Mouse (Mus musculus): ENCODE data around the gene Il1rapl2. TPM values are rescaled to one million over a fixed set of nuclear protein-coding genes. Genes with fewer than 3 reads are reported as not detected.

Il1rapl2 gene
- not detected in 2 replicates for total RNA-seq (2014; rRNA removed)
- polyA plus RNA-seq (2012; rRNA removed): not detected in 2 replicates

DNA sequence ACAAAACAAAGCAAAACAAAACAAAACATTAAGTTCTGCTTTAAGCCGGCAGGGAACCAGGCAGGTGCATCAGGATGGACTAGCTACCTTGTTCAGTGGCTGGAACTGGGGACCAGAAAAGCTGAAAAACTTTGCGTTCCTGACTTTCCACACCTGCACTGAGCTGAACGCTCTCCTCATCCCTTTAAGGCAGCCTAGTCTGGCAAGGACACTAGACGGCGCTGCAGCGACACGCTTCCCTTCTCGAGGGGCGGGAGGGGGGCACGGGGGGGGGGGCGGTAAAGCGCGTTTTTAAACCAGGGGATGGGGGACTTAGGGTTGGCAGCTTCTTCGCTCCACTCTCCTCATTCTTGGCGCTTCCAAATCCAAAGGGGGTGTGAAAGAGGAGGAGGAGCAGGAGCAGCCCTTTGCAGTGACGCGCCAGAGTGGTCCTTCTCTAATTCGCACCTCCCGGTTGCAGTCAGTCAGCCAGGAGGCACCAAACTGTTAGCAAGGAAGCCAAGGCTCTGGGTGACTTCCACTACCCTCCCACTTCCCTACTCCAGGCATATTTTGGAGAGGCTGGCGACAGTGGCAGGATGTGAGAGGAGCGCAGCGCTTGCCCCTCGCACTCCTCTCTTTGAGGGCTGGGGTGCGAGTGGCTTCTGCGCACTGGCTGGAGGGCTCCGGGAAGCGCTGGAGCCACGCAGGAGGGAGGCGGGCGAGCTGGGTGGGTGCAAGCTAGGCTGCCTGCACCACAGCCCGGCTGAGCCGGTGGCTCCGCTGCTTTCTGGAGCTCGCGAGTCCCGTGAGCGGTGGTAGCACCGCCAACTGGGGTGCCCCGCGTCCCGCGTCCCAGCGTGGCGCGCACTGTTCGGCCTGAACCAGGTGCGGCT, at the start of gene Il1rapl2:
Gene Il1rapl2, plus strand, starts transcription at position 288 of the 875 bp plus-strand sequence.
- WGBS: 2% methylated on average over 37 of the region's 47 CpGs
- Histone ChIP-seq H3K79me2 (ENCODE audit: control insufficient read depth, insufficient read depth, low read length) (no peaks in the 10 kb centered on the region), H3K27me3 (ENCODE audit: control insufficient read depth, insufficient read depth, low read length) (no peaks in the 10 kb centered on the region), H3K27ac (replicated peaks; ENCODE audit: insufficient read depth, low read depth, low read length) (no peak within 1 kb of the TSS), H3K4me1 (ENCODE audit: control insufficient read depth, insufficient read depth, low read length) (no peaks in the 10 kb centered on the region), H3K4me3 (ENCODE audit: insufficient read depth, low read depth, low read length) (no peak within 1 kb of the TSS), H3K9ac (ENCODE audit: low read depth, low read length) (no peak within 1 kb of the TSS), H3K36me3 (ENCODE audit: control insufficient read depth, insufficient read depth, low read length) (no peaks in the 10 kb centered on the region)
- DNase-seq (ENCODE audit: extremely low read depth, low read depth, low spot score): no peak
- no peak for TF ChIP-seq POLR2A (IDR thresholded peaks at IDR 0.05; ENCODE audit: extremely low read depth, insufficient read depth, low read length)
- TF ChIP-seq CTCF (IDR thresholded peaks at IDR 0.05; ENCODE audit: low read depth, low read length): no peak

DNA sequence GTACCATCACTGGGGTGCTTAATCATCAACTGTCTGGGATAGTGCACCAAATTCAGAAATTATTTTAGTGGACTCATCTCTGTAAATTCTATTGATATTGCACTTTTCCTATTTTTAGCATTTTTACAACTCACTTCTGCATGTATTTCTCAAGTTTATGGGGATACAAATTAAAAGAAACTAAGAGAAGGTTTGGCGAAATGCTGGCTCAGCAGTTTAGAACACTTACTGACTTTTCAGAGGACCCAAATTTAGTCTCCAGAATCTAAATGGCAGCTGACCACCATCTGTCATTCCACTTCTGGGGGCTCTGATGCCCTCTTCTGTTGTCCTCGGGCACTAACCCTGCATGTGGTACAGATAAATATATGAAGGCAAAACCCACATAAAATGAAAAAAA, 22.1 kb upstream of the Il1rapl2 start:
- 63% methylated on average over 2 of the region's 2 CpGs for WGBS
- Histone ChIP-seq H3K36me3 (ENCODE audit: control insufficient read depth, insufficient read depth, low read length) (no peaks in the 10 kb centered on the region), H3K9ac (ENCODE audit: low read depth, low read length) (no peak overlapping the region), H3K4me3 (ENCODE audit: insufficient read depth, low read depth, low read length) (no peak overlapping the region), H3K79me2 (ENCODE audit: control insufficient read depth, insufficient read depth, low read length) (no peaks in the 10 kb centered on the region), H3K4me1 (ENCODE audit: control insufficient read depth, insufficient read depth, low read length) (no peaks in the 10 kb centered on the region), H3K27ac (replicated peaks; ENCODE audit: insufficient read depth, low read depth, low read length) (no peak overlapping the region), H3K27me3 (ENCODE audit: control insufficient read depth, insufficient read depth, low read length) (no peaks in the 10 kb centered on the region)
- DNase-seq (ENCODE audit: extremely low read depth, low read depth, low spot score): no peak
- no peak for TF ChIP-seq POLR2A (IDR thresholded peaks at IDR 0.05; ENCODE audit: extremely low read depth, insufficient read depth, low read length)
- TF ChIP-seq CTCF (IDR thresholded peaks at IDR 0.05; ENCODE audit: low read depth, low read length): no peak

DNA sequence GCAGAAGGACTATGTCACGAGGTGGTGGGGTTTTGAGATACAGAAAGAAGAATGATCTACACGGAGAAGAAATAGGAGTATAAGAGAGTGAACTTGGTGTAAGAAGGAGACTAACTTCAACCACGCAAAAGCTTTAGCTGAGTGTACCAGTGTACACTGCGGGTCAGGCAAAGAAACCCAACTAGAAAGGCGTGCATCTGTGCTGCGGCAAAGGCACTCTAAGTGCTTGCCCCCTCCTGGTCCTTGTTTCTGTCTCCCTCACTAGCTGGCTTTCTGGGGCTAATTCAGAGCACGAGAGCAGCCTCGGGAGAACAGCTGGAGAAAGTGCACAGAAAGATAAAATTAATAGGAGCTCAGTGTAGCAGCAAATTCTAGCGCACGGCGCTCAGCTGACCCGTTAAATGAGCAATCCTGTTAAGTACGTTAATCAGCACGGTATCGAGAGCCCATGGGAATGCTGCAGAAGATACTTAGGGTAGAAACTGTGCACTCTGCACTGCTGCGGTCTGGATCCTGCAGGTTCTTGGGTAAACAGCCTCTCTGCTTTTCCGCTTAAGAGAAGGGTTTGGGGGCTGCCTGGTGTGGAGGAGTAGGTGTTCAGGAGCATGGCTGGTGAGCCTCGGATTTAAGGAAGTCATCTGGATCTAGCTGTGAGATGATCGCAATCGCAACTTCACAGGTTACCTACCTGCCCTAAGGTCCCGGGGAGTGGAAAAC, 778 bp upstream of the Il1rapl2 start:
- H3K4me1 ChIP-seq (ENCODE audit: control insufficient read depth, insufficient read depth, low read length): no peaks in the 10 kb centered on the region
- no peak overlapping the region for H3K27ac ChIP-seq (replicated peaks; ENCODE audit: insufficient read depth, low read depth, low read length)
- H3K36me3 ChIP-seq (ENCODE audit: control insufficient read depth, insufficient read depth, low read length): no peaks in the 10 kb centered on the region
- no peaks in the 10 kb centered on the region for H3K27me3 ChIP-seq (ENCODE audit: control insufficient read depth, insufficient read depth, low read length)
- no peak for DNase-seq (ENCODE audit: extremely low read depth, low read depth, low spot score)
- TF ChIP-seq CTCF (IDR thresholded peaks at IDR 0.05; ENCODE audit: low read depth, low read length): no peak
- no peak for TF ChIP-seq POLR2A (IDR thresholded peaks at IDR 0.05; ENCODE audit: extremely low read depth, insufficient read depth, low read length)
- no peak overlapping the region for H3K4me3 ChIP-seq (ENCODE audit: insufficient read depth, low read depth, low read length)
- H3K79me2 ChIP-seq (ENCODE audit: control insufficient read depth, insufficient read depth, low read length): no peaks in the 10 kb centered on the region
- 7% methylated on average over 21 of the region's 21 CpGs for WGBS
- no peak overlapping the region for H3K9ac ChIP-seq (ENCODE audit: low read depth, low read length)

DNA sequence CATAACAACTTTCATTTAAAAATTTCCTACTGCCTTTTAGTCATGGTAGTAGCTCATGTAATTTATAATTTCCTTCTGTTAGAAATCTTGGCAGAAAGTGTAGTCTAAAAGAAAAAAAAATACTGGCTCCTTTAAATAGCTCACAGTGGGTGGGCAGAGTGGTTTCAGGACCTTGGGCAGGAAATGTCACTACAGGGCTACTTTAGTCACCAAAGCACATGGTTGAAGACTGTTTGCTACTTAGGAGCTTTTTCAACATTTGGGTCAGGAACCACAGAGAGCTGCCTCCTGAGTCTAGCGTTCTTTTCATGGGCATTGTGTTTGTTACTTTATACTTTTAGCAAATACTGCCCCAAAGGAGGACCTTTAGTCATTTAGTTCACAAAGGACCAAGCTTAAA, 12.2 kb downstream of the Il1rapl2 start:
- Histone ChIP-seq H3K79me2 (ENCODE audit: control insufficient read depth, insufficient read depth, low read length) (no peaks in the 10 kb centered on the region), H3K4me1 (ENCODE audit: control insufficient read depth, insufficient read depth, low read length) (no peaks in the 10 kb centered on the region), H3K36me3 (ENCODE audit: control insufficient read depth, insufficient read depth, low read length) (no peaks in the 10 kb centered on the region), H3K27ac (replicated peaks; ENCODE audit: insufficient read depth, low read depth, low read length) (no peak overlapping the region), H3K27me3 (ENCODE audit: control insufficient read depth, insufficient read depth, low read length) (no peaks in the 10 kb centered on the region), H3K4me3 (ENCODE audit: insufficient read depth, low read depth, low read length) (no peak overlapping the region), H3K9ac (ENCODE audit: low read depth, low read length) (no peak overlapping the region)
- WGBS: 4% methylated on average over 1 of the region's 1 CpGs
- TF ChIP-seq POLR2A (IDR thresholded peaks at IDR 0.05; ENCODE audit: extremely low read depth, insufficient read depth, low read length): no peak
- no peak for DNase-seq (ENCODE audit: extremely low read depth, low read depth, low spot score)

DNA sequence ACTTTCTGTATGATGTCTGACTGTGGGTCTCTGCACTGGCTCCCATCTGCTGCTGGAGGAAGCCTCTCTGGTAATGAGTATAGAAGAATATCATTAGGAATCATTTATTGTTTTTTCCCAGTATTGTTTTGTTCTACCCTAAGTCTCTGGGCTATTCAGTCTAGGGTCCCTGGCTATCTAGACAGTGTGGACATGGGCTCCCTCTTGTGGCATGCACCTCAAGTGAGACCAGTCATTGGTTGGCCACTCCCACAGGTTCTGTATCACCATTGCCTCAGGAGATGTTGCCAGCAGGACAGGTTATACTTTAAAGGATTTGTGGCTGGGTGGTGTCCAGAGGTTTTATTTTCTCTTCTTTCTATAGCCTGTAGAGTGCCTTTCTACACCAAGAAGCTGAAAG, 50.3 kb downstream of the Il1rapl2 start:
- TF ChIP-seq CTCF (IDR thresholded peaks at IDR 0.05; ENCODE audit: low read depth, low read length): no peak
- TF ChIP-seq POLR2A (IDR thresholded peaks at IDR 0.05; ENCODE audit: extremely low read depth, insufficient read depth, low read length): no peak
- H3K4me3 ChIP-seq (ENCODE audit: insufficient read depth, low read depth, low read length): no peak overlapping the region
- no peak overlapping the region for H3K27ac ChIP-seq (replicated peaks; ENCODE audit: insufficient read depth, low read depth, low read length)
- no peak overlapping the region for H3K9ac ChIP-seq (ENCODE audit: low read depth, low read length)
- H3K79me2 ChIP-seq (ENCODE audit: control insufficient read depth, insufficient read depth, low read length): no peaks in the 10 kb centered on the region
- no peaks in the 10 kb centered on the region for H3K36me3 ChIP-seq (ENCODE audit: control insufficient read depth, insufficient read depth, low read length)
- H3K4me1 ChIP-seq (ENCODE audit: control insufficient read depth, insufficient read depth, low read length): no peaks in the 10 kb centered on the region
- DNase-seq (ENCODE audit: extremely low read depth, low read depth, low spot score): no peak
- H3K27me3 ChIP-seq (ENCODE audit: control insufficient read depth, insufficient read depth, low read length): no peaks in the 10 kb centered on the region

DNA sequence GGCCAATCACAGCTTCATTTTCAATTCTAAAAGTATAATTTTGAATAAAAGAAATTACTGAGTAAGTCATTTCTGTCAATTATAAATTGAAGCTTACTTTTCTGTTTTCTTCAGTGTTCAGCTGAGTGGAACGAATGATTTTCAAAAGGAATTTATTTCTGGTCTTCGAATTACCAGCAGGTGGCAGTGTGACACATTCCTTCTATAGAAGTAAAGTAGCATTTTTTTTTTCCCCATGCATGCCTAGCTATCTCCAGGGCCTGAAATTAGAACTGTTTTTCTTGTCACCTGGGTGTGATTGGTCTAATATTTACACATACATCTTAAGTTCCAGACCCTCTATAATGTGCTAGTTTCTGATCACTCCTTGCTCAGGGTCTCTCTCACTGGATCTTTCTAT, 96.6 kb downstream of the Il1rapl2 start:
- WGBS: 8% methylated on average over 2 of the region's 2 CpGs
- Histone ChIP-seq H3K36me3 (ENCODE audit: control insufficient read depth, insufficient read depth, low read length) (no peaks in the 10 kb centered on the region), H3K4me1 (ENCODE audit: control insufficient read depth, insufficient read depth, low read length) (no peaks in the 10 kb centered on the region), H3K27ac (replicated peaks; ENCODE audit: insufficient read depth, low read depth, low read length) (no peak overlapping the region), H3K9ac (ENCODE audit: low read depth, low read length) (no peak overlapping the region), H3K79me2 (ENCODE audit: control insufficient read depth, insufficient read depth, low read length) (no peaks in the 10 kb centered on the region), H3K4me3 (ENCODE audit: insufficient read depth, low read depth, low read length) (no peak overlapping the region), H3K27me3 (ENCODE audit: control insufficient read depth, insufficient read depth, low read length) (no peaks in the 10 kb centered on the region)
- no peak for TF ChIP-seq CTCF (IDR thresholded peaks at IDR 0.05; ENCODE audit: low read depth, low read length)
- TF ChIP-seq POLR2A (IDR thresholded peaks at IDR 0.05; ENCODE audit: extremely low read depth, insufficient read depth, low read length): no peak
- peak; percentile 8 for DNase-seq (ENCODE audit: extremely low read depth, low read depth, low spot score)

All from liver, adult 2 months (tissue).